Mouse (Mus musculus): Measurements from ENCODE around the gene Ptprj.
A peak's percentile ranks its signal among the peaks of the same experiment; 100 is the strongest.
"Not testable (repeated sequence)": the region's sequence is repeated elsewhere in the genome, so short reads cannot be mapped to it uniquely, and the experiment has no call there.

Gene Ptprj

DNA sequence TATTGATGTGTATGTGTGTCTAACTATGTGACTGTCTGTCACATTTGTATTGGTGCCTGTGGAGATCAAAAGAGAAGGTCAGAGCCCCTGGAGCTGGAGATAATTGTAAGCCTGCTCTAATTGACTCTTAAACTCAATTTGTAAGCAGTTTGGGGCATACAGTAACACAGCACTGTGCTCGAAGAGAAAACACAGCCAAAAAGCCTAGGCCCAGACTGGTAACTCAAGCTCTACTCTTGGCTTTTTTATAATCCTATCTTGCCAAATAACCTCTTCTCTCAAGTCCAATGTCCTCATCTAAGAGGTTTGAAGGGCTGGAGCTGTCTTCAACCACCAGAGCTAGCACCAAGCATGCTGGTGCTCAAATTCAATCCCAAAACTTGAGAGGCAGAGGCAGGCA is 3.5 kb downstream of the Ptprj start:
- DNase-seq = no peak

DNA sequence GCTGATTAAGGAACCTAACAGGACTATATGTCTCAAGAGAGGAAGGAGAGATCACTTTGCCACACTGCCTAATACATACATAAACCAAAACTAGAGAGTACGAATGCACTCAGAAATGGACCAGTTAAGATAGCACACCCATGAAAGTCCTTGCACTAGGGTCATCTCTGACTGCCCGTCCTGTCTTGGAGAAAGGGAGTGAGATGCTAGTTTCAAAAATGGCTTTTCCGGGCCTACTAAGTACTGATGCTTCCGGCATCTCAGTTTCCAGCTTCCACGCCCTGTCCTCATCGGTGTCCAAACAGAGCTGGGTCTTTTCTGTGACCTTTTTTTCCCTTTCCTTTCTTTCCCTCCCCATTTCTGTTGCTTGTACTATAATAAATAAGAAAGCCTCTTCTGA is 4.0 kb downstream of the Ptprj start:
- no peak for DNase-seq

DNA sequence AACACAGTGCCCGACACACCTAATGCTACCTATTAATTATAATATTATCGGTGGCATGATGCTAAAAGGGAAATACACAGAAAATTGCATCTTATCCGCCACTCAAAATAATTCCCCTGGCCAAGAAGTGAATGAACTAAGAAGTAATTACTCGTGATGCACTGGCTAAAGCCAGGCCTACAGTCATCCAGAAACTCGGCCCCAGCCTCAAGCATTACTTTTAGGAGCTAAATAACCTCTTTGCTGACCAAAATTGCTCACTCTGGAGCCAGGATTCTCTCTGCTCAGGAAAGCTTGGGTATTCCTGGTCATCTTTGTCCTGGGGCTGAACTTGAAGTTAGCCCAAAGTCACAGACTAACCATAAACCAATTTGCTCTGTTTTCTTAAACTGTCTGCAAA is 4.7 kb downstream of the Ptprj start:
- no peak for DNase-seq

DNA sequence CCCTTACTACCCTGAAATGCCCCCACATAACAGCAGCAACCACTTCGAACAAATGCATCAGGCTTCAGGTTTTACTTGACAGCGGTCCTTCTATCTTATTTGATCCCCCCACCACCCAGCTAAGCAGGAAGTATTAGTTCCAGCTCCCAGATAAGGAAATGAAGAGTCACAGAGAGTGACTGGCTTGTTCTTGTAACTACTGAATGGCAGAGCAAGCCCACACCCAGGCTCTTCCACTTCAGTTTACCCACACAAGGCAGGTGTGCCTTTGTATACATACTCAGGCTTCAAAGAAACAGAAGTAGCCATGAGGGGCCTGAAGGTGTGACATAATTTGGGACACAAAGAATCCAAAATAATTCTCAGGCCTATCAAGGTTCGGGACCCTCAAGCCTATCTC is 5.3 kb downstream of the Ptprj start:
- no peak for DNase-seq

DNA sequence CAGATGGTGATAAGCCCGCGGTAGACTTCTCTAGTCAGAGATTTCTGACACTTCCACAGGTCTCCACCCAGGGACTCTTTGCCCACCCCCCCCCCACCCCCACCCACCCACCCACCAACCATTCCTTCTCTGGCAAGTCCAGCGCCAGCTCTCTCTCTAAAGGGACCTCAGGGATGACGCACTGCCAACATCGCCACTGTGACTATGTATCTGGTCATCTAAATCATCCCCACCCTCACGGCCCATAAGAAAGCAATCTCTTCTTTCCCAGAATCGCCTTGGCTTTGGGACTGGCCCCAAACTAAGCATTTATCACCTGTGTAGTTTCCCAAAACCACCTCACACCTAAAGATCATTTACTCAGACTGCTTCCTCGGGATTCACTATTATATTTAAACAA is 5.9 kb downstream of the Ptprj start:
- no peak for DNase-seq

DNA sequence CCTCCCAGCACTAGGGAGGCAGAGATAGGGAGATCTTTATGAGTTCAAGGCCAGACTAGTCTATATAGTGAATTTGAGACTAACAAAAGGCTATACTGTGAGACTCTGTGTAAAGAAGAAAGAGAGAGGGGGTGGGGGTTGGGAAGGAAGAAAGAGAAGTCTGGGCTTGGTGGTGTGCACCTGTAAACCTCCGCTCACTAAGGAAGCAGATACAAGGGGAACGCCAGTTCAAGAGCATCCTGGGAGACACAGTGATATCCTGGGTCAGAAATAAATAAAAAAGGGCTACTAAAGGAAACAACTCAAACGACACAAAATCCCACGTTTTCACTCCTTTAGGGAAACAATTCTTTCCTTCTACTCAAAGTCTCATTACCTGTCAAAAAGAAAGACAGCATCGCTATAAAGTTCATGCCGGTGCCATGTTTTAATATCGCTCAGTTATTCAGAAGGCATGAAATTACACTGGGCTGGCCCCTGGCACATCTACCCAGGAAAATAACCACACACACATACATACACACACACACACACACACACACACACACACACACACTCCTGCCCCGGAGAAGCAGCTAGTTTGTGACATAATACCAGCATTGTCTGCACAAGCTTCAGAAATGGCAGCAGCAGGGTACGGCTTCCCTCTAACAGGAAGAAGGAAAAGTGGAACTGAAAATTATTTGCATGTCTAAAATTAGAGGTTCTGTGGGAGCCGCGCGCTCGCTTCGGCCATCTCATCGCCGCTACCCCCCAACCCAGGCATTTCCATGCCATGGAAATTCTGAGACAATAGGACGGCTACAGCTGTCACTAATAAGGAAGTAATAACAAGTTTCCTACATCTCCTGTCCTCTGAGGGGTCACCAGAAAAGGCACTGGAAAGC is 6.6 kb downstream of the Ptprj start:
- no peak for DNase-seq

DNA sequence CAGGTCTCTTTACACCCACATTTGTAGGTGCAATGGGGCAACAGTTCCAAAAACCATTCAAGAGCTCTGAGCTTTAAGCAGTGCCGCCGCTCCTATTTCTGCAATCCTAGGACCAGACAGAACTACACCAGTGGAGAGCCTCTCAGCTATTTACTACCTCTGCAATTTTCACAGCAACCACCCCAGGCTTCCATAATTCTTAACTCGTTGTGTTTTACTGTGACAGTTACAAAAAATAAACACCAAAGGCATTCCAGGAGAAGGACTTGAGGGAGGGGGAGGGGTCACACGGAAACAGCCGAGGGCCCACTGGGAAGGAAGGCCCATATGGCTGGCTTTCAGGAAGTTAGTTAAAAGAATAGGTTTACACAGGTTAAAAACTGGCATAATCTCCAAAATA is 8.3 kb downstream of the Ptprj start:
- no peak for DNase-seq

DNA sequence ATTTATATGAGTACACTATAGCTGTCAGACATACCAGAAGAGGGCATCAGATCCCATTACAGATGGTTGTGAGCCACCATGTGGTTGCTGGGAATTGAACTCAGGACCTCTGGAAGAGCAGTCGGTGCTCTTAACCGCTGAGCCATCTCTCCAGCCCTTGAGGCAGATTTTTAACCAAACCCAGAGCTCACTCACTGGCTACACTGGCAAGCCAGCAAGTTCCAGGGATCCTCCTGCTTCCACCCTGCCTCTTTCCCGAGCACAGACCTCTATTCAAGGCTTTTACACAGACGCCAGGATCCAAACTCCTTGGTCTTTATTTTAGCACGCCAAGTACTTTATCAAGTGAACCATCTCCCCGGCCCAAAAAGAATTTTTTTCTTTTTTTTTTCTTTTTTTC is 9.0 kb downstream of the Ptprj start:
- not testable (repeated sequence) for DNase-seq

DNA sequence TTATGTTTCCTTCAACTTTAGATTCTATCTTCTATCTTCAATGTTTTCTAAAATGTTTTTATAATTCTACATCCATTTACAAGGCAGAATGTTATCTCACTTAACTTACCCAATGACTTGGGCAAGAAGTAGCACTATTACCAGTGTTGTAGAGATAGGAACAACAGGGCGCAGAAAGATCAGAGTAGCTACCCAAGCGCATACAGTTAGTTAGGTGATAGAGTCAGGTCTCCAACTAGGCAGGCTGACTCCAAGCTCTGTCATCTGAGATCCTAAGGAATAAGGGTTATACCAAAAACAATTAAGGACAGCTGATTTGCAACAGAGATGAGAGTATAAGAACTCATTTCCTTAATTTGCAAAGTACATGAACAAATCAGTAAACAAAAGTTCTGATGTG is 9.6 kb downstream of the Ptprj start:
- DNase-seq = no peak

DNA sequence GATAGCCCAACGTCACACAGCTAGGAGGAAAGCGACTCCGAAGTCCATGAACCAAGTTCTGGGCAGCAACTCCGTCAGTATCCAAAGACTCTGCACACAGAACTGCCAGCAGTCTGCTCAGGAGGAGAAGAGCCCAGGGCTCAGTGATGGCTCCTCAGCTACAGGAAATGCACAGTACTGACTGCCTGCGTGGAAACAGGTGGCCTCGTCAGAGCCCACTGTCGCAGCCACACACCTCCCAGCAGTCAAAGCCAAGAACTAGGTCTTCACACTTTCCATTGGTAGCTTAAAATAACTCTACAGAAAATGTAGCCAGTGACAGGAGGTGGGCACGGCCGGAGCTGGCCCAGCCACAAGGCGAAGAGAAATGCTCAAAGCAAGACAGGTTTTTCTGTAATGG is 10.2 kb downstream of the Ptprj start:
- DNase-seq = peak; percentile 83

DNA sequence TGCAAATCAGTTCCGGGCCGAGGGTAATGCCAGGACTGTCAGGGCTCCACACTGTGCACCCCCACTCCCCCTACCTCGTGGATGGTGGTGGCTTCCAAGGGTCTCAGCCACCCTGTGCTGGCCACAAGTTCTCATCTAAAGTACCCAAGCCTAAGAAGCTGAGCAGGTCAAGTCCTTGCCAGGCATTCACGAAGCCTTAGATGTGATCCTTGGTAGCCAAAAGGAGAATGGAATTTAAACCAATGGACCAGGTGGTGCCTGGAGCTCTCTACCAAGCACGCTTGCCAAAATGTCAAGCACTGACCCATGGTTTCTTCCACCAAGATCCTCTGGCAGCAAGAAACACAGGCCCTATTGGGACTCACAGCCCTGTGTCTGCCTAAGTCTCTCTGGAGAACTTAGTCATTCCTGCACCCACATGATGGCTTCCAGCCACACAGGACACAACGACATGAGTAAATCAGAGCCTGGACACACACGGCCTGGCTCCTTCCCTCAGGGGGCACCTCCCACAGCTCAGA is 11.4 kb downstream of the Ptprj start:
- DNase-seq = peak; percentile 59

DNA sequence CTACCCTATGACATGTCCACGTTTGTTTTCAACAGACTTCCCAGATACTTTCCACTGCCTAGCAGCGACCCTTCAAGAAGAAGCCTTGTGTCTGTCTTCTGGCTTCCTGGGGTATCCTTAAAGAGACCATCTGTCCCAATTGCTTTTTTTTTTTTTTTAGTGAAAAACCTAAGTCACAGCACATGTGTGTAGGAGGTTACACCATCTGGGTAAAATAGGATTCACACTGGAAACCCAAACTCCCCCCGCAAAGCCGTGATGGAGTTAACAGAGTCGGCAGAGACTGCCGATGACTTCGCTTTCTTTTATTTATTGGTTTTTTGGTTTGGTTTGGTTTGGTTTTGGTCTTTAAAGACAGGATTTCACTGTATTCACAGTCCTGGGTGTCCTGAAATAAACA is 12.4 kb downstream of the Ptprj start:
- DNase-seq = no peak

DNA sequence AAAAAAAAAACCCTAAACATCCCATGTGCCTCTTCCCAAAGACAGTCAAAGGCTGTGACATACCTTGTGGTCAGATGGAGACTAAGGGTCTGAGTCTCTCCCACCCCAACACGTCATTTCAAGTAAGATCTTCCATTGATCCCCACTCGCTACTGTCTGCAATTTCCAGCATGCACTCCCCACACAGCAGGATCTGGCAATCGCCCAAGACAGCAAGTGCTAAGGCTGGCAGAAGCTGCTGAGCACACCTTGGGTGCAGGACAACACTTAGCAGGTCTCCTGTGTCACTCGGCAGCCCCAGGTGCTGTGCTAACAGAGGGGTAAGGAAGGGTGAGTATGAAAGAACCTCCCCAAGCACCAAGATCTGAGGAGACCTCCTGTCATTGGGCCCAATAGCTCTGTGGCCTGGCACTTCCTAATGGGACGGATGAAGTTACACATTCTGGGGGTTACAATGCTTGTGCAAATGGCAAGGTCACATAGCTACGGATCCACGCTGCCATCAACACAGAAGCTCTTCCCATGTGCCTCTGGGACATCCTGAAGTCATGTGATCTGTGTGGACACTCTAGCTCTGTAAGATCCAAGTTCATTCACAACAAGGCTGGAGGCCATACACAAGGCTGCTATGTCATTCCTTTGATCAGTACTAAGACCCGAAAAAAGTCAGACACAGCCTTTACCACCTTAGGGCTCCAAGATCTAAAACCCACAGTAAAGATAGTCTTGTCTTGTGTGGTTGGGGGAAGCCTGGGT is 13.5 kb downstream of the Ptprj start:
- DNase-seq = peak; percentile 70

DNA sequence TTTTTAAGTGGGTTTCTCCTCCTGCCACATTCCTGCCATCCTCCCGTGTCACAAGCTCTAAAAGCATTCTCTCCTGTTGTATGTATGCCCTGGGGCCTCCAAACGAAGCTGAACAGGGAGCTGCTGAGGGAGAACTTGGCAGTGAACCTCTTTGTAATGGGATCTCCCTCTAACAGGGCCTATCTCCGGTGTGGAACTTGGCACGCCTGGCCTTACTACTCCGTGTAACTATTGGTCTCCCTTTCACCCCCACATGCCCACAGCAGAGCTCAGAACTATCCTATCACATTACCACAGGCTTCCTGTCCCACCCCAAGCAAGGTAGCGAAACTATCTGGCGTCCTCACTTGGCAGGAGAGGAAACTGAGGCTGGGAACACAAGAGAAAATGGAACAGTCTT is 14.4 kb downstream of the Ptprj start:
- no peak for DNase-seq

DNA sequence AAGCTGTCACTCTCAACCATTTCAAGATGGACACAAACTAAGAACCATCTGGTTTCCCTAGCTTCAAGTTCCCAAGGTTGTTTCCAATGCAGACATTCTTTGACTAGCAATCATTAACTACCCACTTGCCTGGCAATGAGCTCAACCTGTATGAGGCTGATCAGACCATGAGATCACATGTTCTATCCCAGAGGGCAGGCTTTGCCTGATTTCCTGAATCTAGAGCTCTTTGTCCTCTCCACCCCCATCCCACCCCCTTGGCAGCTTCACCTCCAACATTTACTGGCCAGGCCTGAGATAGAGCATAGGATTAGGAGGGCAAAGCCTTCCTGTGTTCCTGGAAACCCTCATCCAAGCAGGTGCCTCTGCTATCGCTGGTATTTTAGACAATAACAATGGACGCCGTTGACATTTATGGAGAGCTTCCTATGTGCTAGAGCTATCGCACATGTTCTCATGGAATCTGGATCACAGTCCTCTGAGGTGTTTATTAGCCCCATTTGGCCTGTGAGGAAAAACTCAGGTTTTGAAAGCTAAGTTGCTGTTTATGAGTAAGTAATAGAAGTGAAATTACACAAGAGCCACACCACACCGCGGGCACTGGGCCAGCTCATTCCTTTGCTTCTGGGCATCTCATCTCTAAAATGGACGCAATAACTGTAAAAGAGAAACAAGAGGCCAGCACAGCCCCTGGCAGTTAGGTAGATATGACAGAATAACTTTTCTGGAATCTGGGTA is 15.1 kb downstream of the Ptprj start:
- DNase-seq = no peak

DNA sequence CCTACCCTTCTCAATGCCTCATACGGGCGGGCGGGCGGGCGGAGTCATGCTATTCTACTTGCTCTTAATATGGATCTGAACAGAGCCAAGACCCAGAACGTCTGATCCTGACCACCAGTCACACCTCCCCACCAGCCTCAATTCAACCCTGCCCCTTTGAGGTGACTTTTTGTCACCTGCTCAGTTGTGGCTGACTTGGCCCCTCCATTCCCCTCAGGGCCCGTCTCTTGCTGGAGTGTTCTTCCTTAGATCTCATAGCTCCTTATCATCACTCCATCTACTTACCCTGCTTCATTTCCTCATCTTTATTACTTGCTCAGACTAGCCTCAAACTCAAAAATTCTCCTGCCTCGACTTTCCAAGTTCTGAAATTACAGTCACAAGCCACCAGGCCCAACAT is 15.9 kb downstream of the Ptprj start:
- no peak for DNase-seq

DNA sequence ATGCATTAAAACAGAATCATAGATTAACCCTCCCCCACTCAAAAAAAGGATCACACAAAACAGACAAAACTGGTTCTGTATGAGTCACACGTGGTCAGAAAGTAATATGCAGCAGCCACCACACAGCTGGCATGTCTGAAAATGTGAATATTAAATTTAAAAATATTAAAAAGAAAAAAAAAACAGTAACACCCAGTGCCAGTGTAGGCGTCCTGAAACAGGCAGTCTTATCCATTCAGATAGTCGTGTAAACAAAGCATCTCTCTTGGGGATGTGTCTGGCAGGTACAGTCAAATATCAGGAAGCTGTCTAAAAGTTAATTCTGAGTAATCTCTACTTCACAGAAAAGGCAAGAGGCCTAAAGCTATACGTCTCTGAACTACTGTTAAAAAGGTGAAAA is 17.3 kb downstream of the Ptprj start:
- DNase-seq = no peak

DNA sequence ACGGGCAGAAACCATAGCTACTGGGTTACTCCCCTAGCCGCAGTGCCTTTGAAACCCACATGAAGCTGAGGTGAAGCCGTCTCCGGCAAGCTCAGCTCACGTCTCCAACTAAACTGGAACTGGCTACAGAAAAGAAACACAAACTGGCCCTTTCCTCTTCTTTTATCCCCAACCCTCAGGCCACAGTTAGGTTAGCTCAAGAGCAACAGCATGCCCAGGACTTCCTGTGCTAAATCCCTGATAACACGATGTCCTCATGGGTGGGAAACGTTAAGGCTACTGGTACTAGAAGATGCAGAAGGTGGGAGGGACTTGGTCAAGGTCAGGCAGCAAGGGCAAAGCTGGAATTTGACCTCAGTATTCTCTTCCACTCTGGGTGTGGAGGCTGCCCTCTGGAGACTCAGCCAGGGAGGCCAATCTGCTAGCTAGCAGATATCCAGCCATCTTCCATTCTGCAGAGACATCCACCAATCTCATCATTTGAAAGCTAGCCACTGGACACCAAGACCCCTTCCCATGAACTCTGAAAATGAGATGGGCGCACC is 18.2 kb downstream of the Ptprj start:
- no peak for DNase-seq

DNA sequence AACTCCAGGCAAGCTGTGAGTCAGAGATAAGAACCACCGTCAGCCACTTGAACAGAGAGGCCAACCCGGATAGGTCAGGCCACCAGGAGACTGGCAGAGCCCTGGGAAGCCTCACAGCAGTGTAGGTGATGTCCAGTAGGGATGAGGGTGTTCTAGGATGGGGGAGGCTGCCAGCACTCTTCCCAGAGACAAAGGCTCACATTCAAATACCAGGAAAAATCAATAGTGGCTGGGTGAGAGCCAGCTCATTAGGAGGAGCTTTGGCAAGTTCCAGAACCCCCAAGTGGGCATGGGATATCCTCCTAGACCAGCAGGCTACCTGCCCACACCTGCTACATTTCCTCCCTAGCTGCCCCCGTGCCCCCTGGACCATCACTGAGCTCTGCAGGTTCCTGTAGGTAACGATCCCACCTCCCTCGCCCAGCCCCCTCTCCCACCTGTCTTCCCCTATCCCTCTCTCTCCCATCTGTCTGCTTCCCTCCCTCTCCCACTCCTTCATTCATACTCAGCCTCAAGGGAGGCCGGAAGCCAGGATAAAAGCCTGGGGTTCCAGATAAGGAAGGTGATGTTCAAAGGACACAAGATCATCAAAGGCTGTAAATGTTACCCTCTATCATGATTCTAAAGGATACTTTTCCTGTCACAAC is 20.1 kb downstream of the Ptprj start:
- peak; percentile 51 for DNase-seq

DNA sequence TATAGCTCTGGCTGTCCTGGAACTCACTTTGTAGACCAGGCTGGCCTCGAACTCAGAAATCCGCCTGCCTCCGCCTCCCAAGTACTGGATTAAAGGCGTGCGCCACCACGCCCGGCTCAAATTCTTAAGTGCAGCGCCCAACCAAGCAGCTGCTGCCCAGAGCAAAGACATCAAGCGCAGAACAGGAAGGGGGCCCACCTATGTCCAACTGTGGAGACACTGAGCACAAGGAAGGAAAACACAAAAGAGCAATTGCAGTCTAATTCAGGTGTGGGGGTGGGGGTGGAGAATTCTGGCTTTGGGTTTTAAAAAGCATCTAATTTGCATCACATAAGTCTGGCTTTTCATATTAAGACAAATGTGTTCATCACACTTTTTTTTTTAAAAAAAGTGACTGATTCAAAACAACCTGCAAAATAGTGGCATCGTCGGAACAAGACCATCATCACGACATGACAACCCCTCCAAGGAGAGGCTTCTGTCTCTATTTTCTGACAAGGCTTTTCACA is 20.7 kb downstream of the Ptprj start:
- no peak for DNase-seq

DNA sequence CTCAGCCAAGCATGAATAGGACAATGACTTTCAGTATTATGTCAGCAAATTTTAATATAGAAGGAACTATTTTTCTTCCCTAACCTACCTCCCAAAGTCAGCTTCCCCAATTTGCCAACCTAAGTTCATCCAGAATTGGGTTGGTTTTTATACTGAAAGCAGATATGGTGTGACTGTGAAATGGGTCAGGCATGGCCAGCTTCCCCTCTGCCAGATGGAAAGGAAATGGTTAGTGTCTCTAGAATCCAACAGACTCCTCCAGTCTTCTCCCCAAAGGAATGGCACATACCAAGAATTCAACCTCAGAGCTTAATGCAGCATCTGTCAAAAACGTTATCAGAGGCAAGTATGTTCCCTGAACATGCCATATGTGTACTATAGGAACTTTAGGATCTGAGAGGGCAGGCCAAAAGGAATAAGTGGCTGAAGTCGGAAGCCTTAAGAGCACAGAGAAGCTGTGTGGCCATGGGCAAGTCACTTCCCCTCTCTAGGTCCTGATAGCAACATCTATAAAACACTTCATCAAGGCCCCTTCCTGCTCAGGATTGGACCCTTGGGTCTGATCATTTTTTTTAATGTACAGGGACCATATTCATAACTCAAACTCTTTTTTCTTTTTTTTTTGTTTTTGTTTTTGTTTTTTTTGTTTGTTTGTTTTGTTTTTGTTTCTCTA is 21.3 kb downstream of the Ptprj start:
- DNase-seq = no peak

DNA sequence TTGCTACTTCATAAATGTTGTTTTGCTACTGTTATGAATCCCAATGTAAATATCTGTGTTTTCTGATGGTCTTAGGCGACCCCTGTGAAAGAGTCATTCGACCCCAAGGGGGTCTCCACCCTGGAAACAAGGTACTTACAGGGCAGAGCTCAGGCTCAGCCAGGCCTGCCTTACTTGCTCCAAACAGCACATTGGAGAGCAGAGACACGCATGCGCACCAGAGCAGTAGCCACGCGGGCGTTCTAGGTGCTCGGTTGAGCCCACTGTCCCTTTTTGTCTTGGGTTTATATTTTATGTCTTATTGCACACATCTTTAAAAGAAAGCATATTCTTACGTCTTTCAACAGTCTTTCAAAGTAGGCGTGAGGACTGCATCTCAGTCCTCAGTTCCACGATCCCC is 22.1 kb downstream of the Ptprj start:
- no peak for DNase-seq

Data from cerebellum, adult 11 months (tissue).